In genomic region chr2:156222100-156222499, GRCm38 (mm10) we compare ENCODE assay signal across 13 mouse cellular contexts.
"Had no signal": no experiment of that assay in that cellular context is flagged by ENCODE, and none has a peak within 500 bp of the region (broad histone marks: within the 10 kb centered on the region; RNA-seq: fewer than 3 reads in every experiment).

No protein-coding gene starts in this region.

- ATAC-seq: midbrain, embryonic 16.5 days had no signal

- DNase-seq: lung, adult 18-20 months; lung, embryonic 14.5 days; lung, postnatal 10 days; lung, postnatal 4 days; midbrain, embryonic 14.5 days; retina, postnatal 1 day; right cerebral cortex, postnatal 14 days; right cerebral cortex, postnatal 4 days; spleen, adult 18-20 months; thymus, adult 18-20 months; thymus, postnatal 14 days; thymus, postnatal 36 days had no signal
